In genomic region chrX:68546561-68546960, GRCm38 (mm10) we compare ENCODE assay signal across 17 mouse cellular contexts.
DNase-seq lines count a peak whose midpoint lies in the region.
"Had no signal": no experiment of that assay in that cellular context is flagged by ENCODE, and none has a peak within 500 bp of the region (broad histone marks: within the 10 kb centered on the region; RNA-seq: fewer than 3 reads in every experiment).

No protein-coding gene starts in this region.

- intact Hi-C loops in left cerebral cortex, postnatal 14 days (cut with DNase I): no loop called here
- intact Hi-C loops in left cerebral cortex, postnatal 4 days (cut with DNase I): no loop called here

- DNase-seq in frontal cortex, adult 2 months (ENCODE audit: extremely low spot score in 1 of 2, low spot score in 1 of 2): peak; percentile 32 to 43
- no peak for DNase-seq in frontal cortex, postnatal 14 days (ENCODE audit: low spot score in 2 of 2)
- DNase-seq in left cerebral cortex, postnatal 14 days (ENCODE audit: low spot score in 2 of 2): peak; percentile 9 to 29
- DNase-seq in left cerebral cortex, postnatal 4 days: no peak
- DNase-seq in 3134 (ENCODE audit: extremely low read depth, insufficient read length, low spot score): peak; percentile 9
- peak; percentile 70 for DNase-seq in brain, adult 2 months (ENCODE audit: low read depth, low spot score)
- no peak for DNase-seq in testis, postnatal 10 days (ENCODE audit: low spot score)
- no peak for DNase-seq in kidney, postnatal 36 days
- DNase-seq: adrenal gland, adult 2 months; B cell, adult 2 months; cerebellum, adult 9-10 months; gastrocnemius, postnatal 10 days; heart, adult 11 months; kidney, adult 2 months; kidney, postnatal 14 days; liver, embryonic 13.5 days; thymus, postnatal 4 days had no signal

Comparison
In these comparisons a context has a peak if more than half of its experiments do, and no peak if none do; other contexts are left out.
1. DNase-seq: peak in frontal cortex, adult 2 months (2 of 2), left cerebral cortex, postnatal 14 days (2 of 2), 3134 (single experiment) and brain, adult 2 months (single experiment); none in frontal cortex, postnatal 14 days (0 of 2), left cerebral cortex, postnatal 4 days (single experiment), testis, postnatal 10 days (single experiment) and kidney, postnatal 36 days (0 of 2).